Mouse (Mus musculus) lung, embryonic 15.5 days (tissue): ENCODE data around the gene Vgll4. TPM values are rescaled to one million over a fixed set of nuclear protein-coding genes. Genes with fewer than 3 reads are reported as not detected.
"Not testable (repeated sequence)": the region's sequence is repeated elsewhere in the genome, so short reads cannot be mapped to it uniquely, and the experiment has no call there.

Experiments used
- ATAC-seq: fragments of 200-750 bp; cut with Nextera tagmentation; 2 replicates; pipeline ENCODE4 v1.8.0; 2017; ENCODE audit warnings: moderate number of reproducible peaks, borderline replicate concordance; ENCODE audit not compliant: low FRiP score, low TSS enrichment; ENCODE audit errors: extremely low read depth
- H3K27ac ChIP-seq: fragments of 300-500 bp; sonication (generic); 2 replicates; pipeline ENCODE4 v1.5.1; 2015; ENCODE audit warnings: moderate library complexity, mild to moderate bottlenecking, inconsistent platforms
- H3K27me3 ChIP-seq: fragments of 300-500 bp; sonication (generic); 2 replicates; pipeline ENCODE4 v1.6.1; 2015; ENCODE audit warnings: inconsistent platforms
- H3K36me3 ChIP-seq: fragments of 300-500 bp; sonication (generic); 2 replicates; pipeline ENCODE4 v1.6.1; 2015; ENCODE audit warnings: inconsistent platforms
- H3K4me1 ChIP-seq: fragments of 300-500 bp; sonication (generic); 2 replicates; pipeline ENCODE4 v1.6.1; 2015; ENCODE audit warnings: inconsistent platforms
- H3K4me2 ChIP-seq: fragments of 300-500 bp; sonication (generic); 2 replicates; pipeline ENCODE4 v1.6.1; 2015; ENCODE audit warnings: inconsistent platforms, mild to moderate bottlenecking, moderate library complexity
- H3K4me3 ChIP-seq: fragments of 300-500 bp; sonication (generic); 2 replicates; pipeline ENCODE4 v1.5.1; 2015; ENCODE audit warnings: mild to moderate bottlenecking, inconsistent platforms
- H3K9ac ChIP-seq: fragments of 300-500 bp; sonication (generic); 2 replicates; pipeline ENCODE4 v1.6.1; 2015; ENCODE audit warnings: inconsistent platforms
- H3K9me3 ChIP-seq: fragments of 300-500 bp; sonication (generic); 2 replicates; pipeline ENCODE4 v1.6.1; 2016; ENCODE audit warnings: inconsistent platforms
- WGBS: fragments of 180-500 bp; shearing (Covaris S2); methylation state at CpG from one replicate; pipeline ENCODE4 v1.1.7; 2015; 5-methylcytosine and 5-hydroxymethylcytosine counted together
- polyA plus RNA-seq: library from polyadenylated mRNA; unstranded; fragments of >200 nt; fragmentation: Nextera tagmentation; extraction: Ambion mirVana; gene quantifications from 2 replicates; pipeline ENCODE4 v1.2.1, GENCODE M21; 2015

The Vgll4 gene
- polyA plus RNA-seq, 1 experiment from 2014 or later: 147 TPM

DNA sequence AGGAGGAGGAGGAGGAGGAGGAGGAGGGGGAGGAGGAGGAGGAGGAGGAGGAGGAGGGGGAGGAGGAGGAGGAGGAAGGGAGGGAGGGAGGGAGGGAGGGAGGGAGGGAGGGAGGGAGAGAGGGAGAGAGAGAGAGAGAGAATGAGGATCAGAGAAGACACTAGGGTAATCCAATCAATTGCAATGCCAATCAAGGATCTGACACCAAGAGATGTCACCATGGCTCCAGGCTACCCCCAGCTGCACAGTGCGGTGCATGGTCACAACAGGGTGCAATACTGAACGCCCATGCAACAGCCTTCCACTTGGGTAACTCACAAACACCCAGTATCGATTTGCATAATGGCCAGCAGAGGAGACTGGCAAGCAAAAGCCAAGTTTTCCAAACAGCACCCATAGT is 79.8 kb downstream of the Vgll4 start:
- peak overlapping the region; percentile 81 for H3K27ac ChIP-seq
- H3K9me3 ChIP-seq, H3K27me3 ChIP-seq, H3K9ac ChIP-seq, H3K4me2 ChIP-seq, H3K4me3 ChIP-seq, ATAC-seq: not testable (repeated sequence)
- peaks cover 15% of the 10 kb centered on the region; the same call in 1 of the 2 replicates for H3K36me3 ChIP-seq
- peaks cover 87% of the 10 kb centered on the region for H3K4me1 ChIP-seq
- 43% methylated on average over 3 of the region's 3 CpGs for WGBS

DNA sequence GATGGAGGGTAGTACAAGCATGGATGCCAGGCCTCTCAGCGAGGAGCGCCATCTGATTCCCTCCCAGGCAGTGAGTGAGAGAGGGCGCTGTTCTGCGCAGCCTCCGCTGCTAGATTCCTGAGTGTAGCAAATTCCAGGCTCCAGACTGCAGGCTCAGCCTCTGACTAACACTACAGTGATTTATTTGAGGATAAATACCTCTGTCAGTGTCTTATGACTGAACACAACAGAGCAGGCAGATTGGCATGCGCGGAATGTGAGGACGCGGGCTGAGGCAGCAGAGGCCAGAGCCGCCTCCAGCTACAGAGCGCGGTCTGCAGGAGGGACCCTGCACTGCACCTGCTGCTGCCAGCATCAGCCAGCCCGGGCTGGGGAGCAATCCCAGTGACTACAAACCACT is 80.9 kb downstream of the Vgll4 start:
- peak; percentile 73 for ATAC-seq
- H3K36me3 ChIP-seq: peaks cover 22% of the 10 kb centered on the region; the same call in 1 of the 2 replicates
- 12% methylated on average over 13 of the region's 13 CpGs for whole genome bisulfite sequencing
- H3K4me3 ChIP-seq: no peak overlapping the region
- no peaks in the 10 kb centered on the region for H3K27me3 ChIP-seq
- no peak overlapping the region for H3K4me2 ChIP-seq
- peak overlapping the region; percentile 76 for H3K27ac ChIP-seq
- H3K9ac ChIP-seq: no peak overlapping the region
- no peaks in the 10 kb centered on the region for H3K9me3 ChIP-seq
- peaks cover 87% of the 10 kb centered on the region for H3K4me1 ChIP-seq

DNA sequence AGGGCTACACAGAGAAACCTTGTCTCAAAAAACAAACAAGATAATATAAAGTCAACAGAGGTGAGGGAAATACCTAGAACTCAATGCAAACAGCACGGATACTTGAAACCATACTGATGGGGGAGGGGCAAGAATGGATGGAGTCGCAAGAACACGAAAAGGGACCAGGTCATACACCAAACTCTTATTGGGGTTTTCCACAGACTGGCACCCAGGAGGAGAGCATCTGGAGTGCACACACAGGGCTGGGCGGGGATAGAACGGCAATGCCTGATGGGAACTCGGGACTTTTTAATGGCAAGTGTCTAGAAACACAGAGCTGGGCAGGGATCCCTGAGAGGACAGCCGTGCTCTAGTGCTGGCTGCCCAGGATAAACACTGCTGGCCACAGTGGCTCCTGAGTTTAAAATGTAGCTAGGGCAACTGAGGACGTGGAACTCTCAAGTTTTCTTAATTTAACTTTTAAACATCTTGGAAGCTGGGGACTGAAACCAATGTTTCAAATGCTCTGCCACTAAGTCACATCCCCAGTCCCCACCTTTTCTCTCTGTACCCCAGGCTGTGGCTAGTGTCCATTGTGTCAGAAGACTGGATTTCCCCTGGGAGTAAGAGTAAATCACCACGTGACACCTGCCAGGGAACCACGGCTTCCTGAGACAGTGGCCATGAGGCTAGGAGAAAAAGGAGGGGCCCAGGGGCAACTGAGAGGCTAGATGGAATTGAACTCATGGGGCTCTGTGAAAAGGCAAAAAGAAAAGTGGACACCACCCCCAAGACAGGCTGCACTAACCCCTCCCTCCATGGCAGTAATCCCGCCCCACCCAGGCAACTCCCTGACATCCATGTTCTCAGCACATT is 83.1 kb downstream of the Vgll4 start:
- no peaks in the 10 kb centered on the region for H3K27me3 ChIP-seq
- WGBS: 49% methylated on average over 11 of the region's 11 CpGs
- ATAC-seq: no peak
- H3K4me1 ChIP-seq: peaks cover 87% of the 10 kb centered on the region
- no peaks in the 10 kb centered on the region for H3K9me3 ChIP-seq
- H3K4me3 ChIP-seq: no peak overlapping the region
- peak overlapping the region; percentile 38 for H3K27ac ChIP-seq
- peaks cover 22% of the 10 kb centered on the region; the same call in 1 of the 2 replicates for H3K36me3 ChIP-seq
- H3K9ac ChIP-seq: no peak overlapping the region
- no peak overlapping the region for H3K4me2 ChIP-seq

DNA sequence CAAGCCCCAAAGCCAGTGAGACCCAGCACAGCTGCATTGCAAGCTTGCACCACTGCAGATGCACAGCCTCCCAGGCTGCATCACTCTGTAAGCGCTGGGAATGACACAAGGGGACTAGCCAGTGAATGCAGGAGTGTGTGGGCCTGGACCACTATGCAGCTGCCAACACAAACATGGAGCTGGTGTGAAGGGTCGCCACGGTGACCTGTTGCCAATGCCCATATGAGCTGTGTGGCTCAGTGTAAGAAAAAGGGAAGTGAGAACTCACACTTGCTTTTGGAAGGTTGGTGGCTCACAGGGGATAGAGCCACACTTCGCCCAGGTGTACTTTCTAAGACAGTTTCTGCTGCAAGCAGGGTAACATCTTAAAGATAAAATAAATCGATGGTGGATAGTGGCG is 83.8 kb downstream of the Vgll4 start:
- Histone ChIP-seq H3K4me3 (no peak overlapping the region), H3K4me2 (no peak overlapping the region), H3K27me3 (no peaks in the 10 kb centered on the region), H3K9me3 (no peaks in the 10 kb centered on the region), H3K27ac (peak overlapping the region; percentile 16; the same call in 1 of the 2 replicates), H3K4me1 (peaks cover 87% of the 10 kb centered on the region), H3K36me3 (peaks cover 22% of the 10 kb centered on the region; the same call in 1 of the 2 replicates), H3K9ac (no peak overlapping the region)
- WGBS: 79% methylated on average over 6 of the region's 6 CpGs
- ATAC-seq: no peak

DNA sequence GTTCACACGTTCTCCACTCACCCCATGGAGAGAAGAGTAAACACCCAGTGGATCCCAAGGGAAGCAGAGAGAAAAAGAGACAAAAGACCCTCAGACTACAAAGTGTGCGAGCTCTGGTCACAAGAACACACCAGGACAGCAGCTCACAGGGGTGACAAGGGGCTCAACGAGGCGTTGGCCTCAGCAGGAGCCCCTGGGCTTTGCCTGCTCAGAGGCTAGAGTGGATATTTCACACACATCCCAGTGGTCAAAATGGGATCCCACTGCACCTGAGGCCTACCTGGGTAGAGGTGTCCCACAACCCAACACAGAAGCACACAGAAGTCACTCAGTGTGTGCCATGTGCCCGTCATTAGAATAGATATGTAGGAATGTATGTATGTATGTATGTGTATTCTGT is 84.7 kb downstream of the Vgll4 start:
- Histone ChIP-seq H3K27ac (peak overlapping the region; percentile 96), H3K36me3 (peaks cover 22% of the 10 kb centered on the region; the same call in 1 of the 2 replicates), H3K9ac (no peak overlapping the region), H3K9me3 (no peaks in the 10 kb centered on the region), H3K27me3 (no peaks in the 10 kb centered on the region), H3K4me3 (no peak overlapping the region), H3K4me2 (no peak overlapping the region), H3K4me1 (peaks cover 87% of the 10 kb centered on the region)
- 64% methylated on average over 5 of the region's 5 CpGs for WGBS
- no peak for ATAC-seq

DNA sequence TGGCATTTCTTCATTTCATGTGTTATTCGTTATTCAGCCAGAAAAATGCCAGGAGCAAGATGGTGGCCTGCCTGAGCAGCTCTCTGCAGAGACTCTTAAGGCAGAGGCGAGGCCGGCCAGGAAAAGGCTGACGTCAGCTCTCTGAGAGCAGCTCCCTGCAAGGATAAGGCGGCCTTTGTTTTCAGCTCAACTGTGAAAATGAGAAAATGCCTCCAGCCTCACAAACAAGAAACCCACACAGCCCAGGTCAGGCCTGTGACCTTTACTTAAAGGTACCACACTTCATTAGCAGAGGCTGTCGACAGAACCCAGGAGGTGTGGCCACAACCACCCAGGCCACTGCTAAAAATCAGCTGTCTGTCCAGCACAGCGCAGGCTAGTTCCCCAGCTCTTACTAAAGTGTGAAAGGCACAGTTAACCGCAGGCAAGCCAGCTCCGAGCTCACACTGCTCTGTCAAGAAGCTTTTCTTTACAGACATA is 86.5 kb downstream of the Vgll4 start:
- H3K36me3 ChIP-seq: peaks cover 17% of the 10 kb centered on the region; the same call in 1 of the 2 replicates
- H3K9ac ChIP-seq: peak overlapping the region; percentile 27
- ATAC-seq: peak; percentile 80
- no peaks in the 10 kb centered on the region for H3K27me3 ChIP-seq
- no peaks in the 10 kb centered on the region for H3K9me3 ChIP-seq
- H3K4me3 ChIP-seq: no peak overlapping the region
- H3K27ac ChIP-seq: peak overlapping the region; percentile 96
- peaks cover 92% of the 10 kb centered on the region for H3K4me1 ChIP-seq
- H3K4me2 ChIP-seq: peak overlapping the region; percentile 34
- WGBS: 6% methylated on average over 9 of the region's 9 CpGs

DNA sequence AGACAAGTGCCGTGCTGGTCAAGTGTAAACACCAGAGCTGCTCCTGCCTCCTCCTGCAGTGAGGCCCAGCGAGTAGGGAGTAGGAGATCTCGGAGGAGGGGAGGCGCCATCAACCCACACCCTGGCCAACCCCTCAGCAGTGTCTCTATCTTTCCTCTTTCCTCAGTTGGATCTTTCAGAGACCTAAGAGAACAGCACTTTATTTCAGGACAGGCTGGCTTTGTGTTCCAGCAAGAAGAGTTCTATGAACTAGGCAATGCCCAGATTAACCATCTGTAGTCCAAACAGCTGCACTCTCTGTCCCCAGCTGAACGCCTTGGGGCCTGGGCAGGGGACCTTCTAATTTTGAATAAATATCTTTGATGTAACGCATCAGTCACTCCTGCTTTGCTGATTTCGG is 87.1 kb downstream of the Vgll4 start:
- no peak overlapping the region for H3K9ac ChIP-seq
- peaks cover 92% of the 10 kb centered on the region for H3K4me1 ChIP-seq
- peak overlapping the region; percentile 34 for H3K4me2 ChIP-seq
- no peaks in the 10 kb centered on the region for H3K9me3 ChIP-seq
- H3K36me3 ChIP-seq: 0 out of 2 replicates have a peak, but pooled peaks cover 11% of the 10 kb centered on the region
- 17% methylated on average over 7 of the region's 7 CpGs for WGBS
- no peak overlapping the region for H3K4me3 ChIP-seq
- no peaks in the 10 kb centered on the region for H3K27me3 ChIP-seq
- ATAC-seq: no peak; the same call in 1 of the 2 replicates
- peak overlapping the region; percentile 96 for H3K27ac ChIP-seq

DNA sequence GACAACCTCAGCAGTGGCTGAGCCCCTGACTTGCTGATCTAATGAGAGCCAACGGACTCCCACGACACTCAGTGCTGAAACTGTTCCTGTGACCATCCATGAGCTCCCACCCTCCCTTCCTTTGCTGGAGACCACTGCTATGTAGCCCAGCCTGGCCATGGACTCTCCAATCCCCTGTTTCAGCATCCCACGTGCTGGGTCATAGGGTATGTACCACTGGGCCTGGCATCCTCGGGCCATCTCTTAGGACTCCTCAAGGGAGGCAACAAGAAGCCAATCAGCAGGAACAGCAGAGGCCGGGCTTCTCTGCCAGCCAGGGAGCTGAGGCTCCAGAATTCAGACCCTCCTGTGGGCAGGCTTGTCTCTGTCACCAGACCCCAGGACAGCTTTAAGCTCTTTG is 87.6 kb downstream of the Vgll4 start:
- no peak for ATAC-seq
- H3K9ac ChIP-seq: no peak overlapping the region
- no peak overlapping the region for H3K4me2 ChIP-seq
- WGBS: 34% methylated on average over 5 of the region's 5 CpGs
- 0 out of 2 replicates have a peak, but pooled peaks cover 11% of the 10 kb centered on the region for H3K36me3 ChIP-seq
- H3K4me3 ChIP-seq: no peak overlapping the region
- H3K27me3 ChIP-seq: no peaks in the 10 kb centered on the region
- peak overlapping the region; percentile 96 for H3K27ac ChIP-seq
- peaks cover 92% of the 10 kb centered on the region for H3K4me1 ChIP-seq
- H3K9me3 ChIP-seq: no peaks in the 10 kb centered on the region

DNA sequence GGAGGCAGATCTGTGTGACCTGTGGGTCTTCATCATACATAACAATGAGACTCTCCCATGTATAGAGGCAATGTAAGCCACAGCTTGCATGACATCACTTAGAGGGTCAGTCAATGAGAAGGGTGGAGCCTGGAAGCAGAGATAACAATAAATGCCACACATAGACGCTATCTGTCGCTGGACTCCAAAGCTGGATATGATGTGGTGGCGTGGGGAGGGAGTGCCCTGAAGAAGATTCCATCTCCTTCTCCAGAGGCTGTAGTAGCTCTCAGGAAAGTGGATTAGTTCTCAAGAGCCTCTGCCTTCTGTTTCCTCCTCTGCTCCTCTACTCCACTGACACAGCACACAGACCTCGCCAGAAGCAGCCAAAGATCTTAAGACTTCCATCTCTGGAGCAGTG is 89.0 kb downstream of the Vgll4 start:
- WGBS: 38% methylated on average over 4 of the region's 4 CpGs
- no peak overlapping the region for H3K4me2 ChIP-seq
- H3K36me3 ChIP-seq: 0 out of 2 replicates have a peak, but pooled peaks cover 7% of the 10 kb centered on the region
- ATAC-seq: no peak
- H3K4me3 ChIP-seq: no peak overlapping the region
- no peaks in the 10 kb centered on the region for H3K9me3 ChIP-seq
- no peaks in the 10 kb centered on the region for H3K27me3 ChIP-seq
- H3K4me1 ChIP-seq: peaks cover 96% of the 10 kb centered on the region
- H3K27ac ChIP-seq: 0 out of 2 replicates have a peak overlapping the region, but pooled peaks have one; percentile 96
- no peak overlapping the region for H3K9ac ChIP-seq

DNA sequence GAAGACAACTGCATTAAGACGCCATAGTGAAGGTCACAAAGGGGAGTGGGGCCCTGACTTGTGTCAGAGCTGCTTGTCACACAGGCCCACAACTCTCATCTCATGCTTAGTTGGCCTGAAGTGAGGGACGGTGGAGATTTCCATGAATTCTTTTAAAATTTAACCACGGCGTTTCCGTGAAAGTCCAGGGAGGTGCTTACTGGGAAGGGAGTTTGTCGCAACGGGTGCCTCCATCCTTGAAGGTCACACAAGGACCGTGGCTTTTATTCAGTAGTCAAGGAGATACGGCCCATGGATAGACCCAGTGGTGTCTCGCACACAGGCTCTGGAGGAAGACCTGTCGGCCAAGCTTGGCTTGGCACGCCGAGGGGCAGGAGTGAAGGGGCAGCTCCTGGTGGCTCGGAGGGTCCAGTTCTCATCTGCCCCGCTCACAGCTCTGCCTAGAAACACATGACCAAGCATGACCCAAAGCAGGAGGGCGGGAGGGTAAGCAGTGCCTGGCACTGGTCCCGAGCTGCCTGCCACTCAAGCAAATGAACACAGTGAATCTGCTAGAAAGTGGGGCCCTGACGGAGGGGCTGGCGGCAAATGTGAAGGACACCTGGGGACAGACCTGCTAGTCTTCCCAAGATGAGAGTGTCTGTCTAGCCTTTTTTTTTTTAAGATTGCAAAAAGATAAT is 90.8 kb downstream of the Vgll4 start:
- peak overlapping the region; percentile 25; the same call in 1 of the 2 replicates for H3K27ac ChIP-seq
- H3K36me3 ChIP-seq: no peaks in the 10 kb centered on the region
- ATAC-seq: no peak
- H3K9ac ChIP-seq: no peak overlapping the region; the same call in 1 of the 2 replicates
- H3K27me3 ChIP-seq: no peaks in the 10 kb centered on the region
- peaks cover 96% of the 10 kb centered on the region for H3K4me1 ChIP-seq
- no peak overlapping the region for H3K4me3 ChIP-seq
- H3K4me2 ChIP-seq: no peak overlapping the region
- 52% methylated on average over 19 of the region's 19 CpGs for WGBS
- H3K9me3 ChIP-seq: no peaks in the 10 kb centered on the region

DNA sequence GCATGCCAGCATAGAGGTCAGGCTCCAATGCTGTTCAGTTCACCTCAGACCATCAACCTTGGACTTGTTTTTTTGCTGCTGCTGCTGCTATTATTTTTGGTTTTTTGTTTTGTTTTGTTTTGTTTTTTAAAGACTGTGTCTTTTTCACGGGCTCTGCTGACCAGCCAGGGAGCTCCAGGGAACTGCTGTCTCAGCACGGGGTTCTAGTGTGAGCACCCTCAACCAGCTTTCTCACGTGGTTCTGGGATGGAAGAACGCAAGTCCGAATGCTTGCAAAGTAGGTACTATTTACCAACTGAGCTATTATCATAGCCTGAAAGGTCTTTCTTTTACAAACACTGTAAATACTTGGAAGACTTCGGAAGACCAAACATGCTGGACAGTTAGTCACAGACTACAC is 93.2 kb downstream of the Vgll4 start:
- Histone ChIP-seq H3K27me3 (no peaks in the 10 kb centered on the region), H3K27ac (peak overlapping the region; percentile 97), H3K4me1 (peaks cover 93% of the 10 kb centered on the region), H3K9me3 (no peaks in the 10 kb centered on the region), H3K4me2 (no peak overlapping the region), H3K36me3 (0 out of 2 replicates have a peak, but pooled peaks cover 1% of the 10 kb centered on the region), H3K4me3 (no peak overlapping the region), H3K9ac (no peak overlapping the region)
- no peak for ATAC-seq
- WGBS: 46% methylated on average over 6 of the region's 6 CpGs
